Mouse (Mus musculus) hematopoietic stem cell, adult 5-6 weeks (primary cell): ENCODE measurements at regions not wholly inside any gene's neighbourhood (a gene's known extent, or its start where the extent isn't known, plus 50 kb on each side); places are given as distances from the start of the nearest gene placed in this dataset.

ENCODE experiments used
- ATAC-seq, 2 experiments: fragments of 125-278 bp in 1 of 2; replicated peaks in 1 of 2; 2 replicates each; pipeline ENCODE4 v1.8.0; 2016 to 2017; ENCODE audit warnings: inconsistent platforms in 2 of 2, mild to moderate bottlenecking in 2 of 2, moderate number of reproducible peaks in 2 of 2, low read depth in 1 of 2, moderate TSS enrichment in 1 of 2; ENCODE audit not compliant: low FRiP score in 2 of 2, poor library complexity in 2 of 2, severe bottlenecking in 2 of 2, insufficient read depth in 1 of 2, low TSS enrichment in 1 of 2

- no peak for ATAC-seq
These were observed 151.8 kb upstream of the Topaz1 start for GRCm38 (mm10) chr9:122595120-122595943.

- no peak for ATAC-seq
These were observed 144.0 kb upstream of the Topaz1 start for GRCm38 (mm10) chr9:122603106-122603505.

- no peak for ATAC-seq
These were observed 137.5 kb upstream of the Topaz1 start for GRCm38 (mm10) chr9:122609616-122610015.

- no peak for ATAC-seq
These were observed 136.2 kb upstream of the Topaz1 start for GRCm38 (mm10) chr9:122610918-122611317.

- no peak for ATAC-seq
These were observed 132.4 kb upstream of the Topaz1 start for GRCm38 (mm10) chr9:122614579-122615252.

GRCm38 (mm10) chr9:122615351-122615750 lies 131.8 kb upstream of the Topaz1 start:
- ATAC-seq, result peak in 1 of 2 experiments; percentile 22; a peak in 2 of 4 replicates

- no peak for ATAC-seq
These were observed 129.4 kb upstream of the Topaz1 start for GRCm38 (mm10) chr9:122617793-122618192.

GRCm38 (mm10) chr9:122625081-122625480 lies 122.1 kb upstream of the Topaz1 start:
- no peak for ATAC-seq

- no peak for ATAC-seq
These were observed 120.8 kb upstream of the Topaz1 start for GRCm38 (mm10) chr9:122626346-122626745.

GRCm38 (mm10) chr9:122629171-122629904 lies 117.8 kb upstream of the Topaz1 start:
- ATAC-seq, result no peak

GRCm38 (mm10) chr9:122631793-122632192 lies 115.4 kb upstream of the Topaz1 start:
- no peak for ATAC-seq

GRCm38 (mm10) chr9:122633484-122633883 lies 113.7 kb upstream of the Topaz1 start:
- no peak for ATAC-seq

- no peak for ATAC-seq
These were observed 111.8 kb upstream of the Topaz1 start for GRCm38 (mm10) chr9:122635138-122635964.

- no peak for ATAC-seq
These were observed 109.6 kb upstream of the Topaz1 start for GRCm38 (mm10) chr9:122637591-122637990.

- no peak for ATAC-seq
These were observed 107.9 kb upstream of the Topaz1 start for GRCm38 (mm10) chr9:122639239-122639638.

GRCm38 (mm10) chr9:122642913-122643312 lies 104.2 kb upstream of the Topaz1 start:
- no peak for ATAC-seq

GRCm38 (mm10) chr9:122645569-122645968 lies 101.6 kb upstream of the Topaz1 start:
- ATAC-seq, result no peak
